Mouse (Mus musculus): ENCODE results near the gene Ralgps1. TPM values are rescaled to one million over a fixed set of nuclear protein-coding genes. Genes with fewer than 3 reads are reported as not detected.

Ralgps1 gene
- polyA plus RNA-seq, 1 experiment from 2014 or later, result 7.9 TPM

- no peak overlapping the region for H3K27ac ChIP-seq (ENCODE audit: low read depth, low read length)
- H3K4me3 ChIP-seq (ENCODE audit: low read length), result no peak overlapping the region
- no peaks in the 10 kb centered on the region for H3K36me3 ChIP-seq (ENCODE audit: control insufficient read depth, insufficient read depth, low read length)
- no peaks in the 10 kb centered on the region for H3K27me3 ChIP-seq (ENCODE audit: control insufficient read depth, insufficient read depth, low read length)
- no peaks in the 10 kb centered on the region for H3K9me3 ChIP-seq (ENCODE audit: control insufficient read depth, low read length)
- 0 out of 2 replicates have a peak overlapping the region, but pooled peaks have one; percentile 7 for H3K9ac ChIP-seq (ENCODE audit: low read depth, low read length)
- 0 out of 2 replicates have a peak, but pooled peaks have one; percentile 10 for ATAC-seq (ENCODE audit: low FRiP score, low TSS enrichment)
- H3K4me1 ChIP-seq (ENCODE audit: control insufficient read depth, insufficient read depth, low read length), result peaks cover 16% of the 10 kb centered on the region
- 60% methylated on average over 14 of the region's 14 CpGs for WGBS
- H3K4me2 ChIP-seq (replicated peaks; ENCODE audit: low read depth, low read length), result no peak overlapping the region
Measured at GRCm38 (mm10) chr2:33179171-33179929, 191.9 kb downstream of the Ralgps1 start.

GRCm38 (mm10) chr2:33178243-33178932 lies 192.9 kb downstream of the Ralgps1 start:
- Histone ChIP-seq H3K4me1 (ENCODE audit: control insufficient read depth, insufficient read depth, low read length) (peaks cover 16% of the 10 kb centered on the region), H3K27ac (ENCODE audit: low read depth, low read length) (no peak overlapping the region), H3K4me3 (ENCODE audit: low read length) (no peak overlapping the region), H3K36me3 (ENCODE audit: control insufficient read depth, insufficient read depth, low read length) (no peaks in the 10 kb centered on the region), H3K4me2 (replicated peaks; ENCODE audit: low read depth, low read length) (no peak overlapping the region), H3K27me3 (ENCODE audit: control insufficient read depth, insufficient read depth, low read length) (no peaks in the 10 kb centered on the region), H3K9ac (ENCODE audit: low read depth, low read length) (no peak overlapping the region), H3K9me3 (ENCODE audit: control insufficient read depth, low read length) (no peaks in the 10 kb centered on the region)
- WGBS, result 60% methylated on average over 11 of the region's 11 CpGs
- ATAC-seq (ENCODE audit: low FRiP score, low TSS enrichment), result peak; percentile 62; the same call in 1 of the 2 replicates

GRCm38 (mm10) chr2:33177443-33178242 lies 193.6 kb downstream of the Ralgps1 start:
- WGBS, result 83% methylated on average over 12 of the region's 12 CpGs
- no peak overlapping the region for H3K9ac ChIP-seq (ENCODE audit: low read depth, low read length)
- H3K27me3 ChIP-seq (ENCODE audit: control insufficient read depth, insufficient read depth, low read length), result no peaks in the 10 kb centered on the region
- H3K27ac ChIP-seq (ENCODE audit: low read depth, low read length), result no peak overlapping the region
- no peaks in the 10 kb centered on the region for H3K9me3 ChIP-seq (ENCODE audit: control insufficient read depth, low read length)
- H3K4me2 ChIP-seq (replicated peaks; ENCODE audit: low read depth, low read length), result no peak overlapping the region
- peaks cover 16% of the 10 kb centered on the region for H3K4me1 ChIP-seq (ENCODE audit: control insufficient read depth, insufficient read depth, low read length)
- H3K4me3 ChIP-seq (ENCODE audit: low read length), result no peak overlapping the region
- no peaks in the 10 kb centered on the region for H3K36me3 ChIP-seq (ENCODE audit: control insufficient read depth, insufficient read depth, low read length)
- no peak for ATAC-seq (ENCODE audit: low FRiP score, low TSS enrichment)

GRCm38 (mm10) chr2:33176921-33177320 lies 194.4 kb downstream of the Ralgps1 start:
- 73% methylated on average over 2 of the region's 2 CpGs for WGBS
- H3K36me3 ChIP-seq (ENCODE audit: control insufficient read depth, insufficient read depth, low read length), result no peaks in the 10 kb centered on the region
- H3K27me3 ChIP-seq (ENCODE audit: control insufficient read depth, insufficient read depth, low read length), result no peaks in the 10 kb centered on the region
- peaks cover 16% of the 10 kb centered on the region for H3K4me1 ChIP-seq (ENCODE audit: control insufficient read depth, insufficient read depth, low read length)
- H3K4me2 ChIP-seq (replicated peaks; ENCODE audit: low read depth, low read length), result no peak overlapping the region
- H3K9ac ChIP-seq (ENCODE audit: low read depth, low read length), result no peak overlapping the region
- H3K9me3 ChIP-seq (ENCODE audit: control insufficient read depth, low read length), result no peaks in the 10 kb centered on the region
- no peak for ATAC-seq (ENCODE audit: low FRiP score, low TSS enrichment)
- H3K4me3 ChIP-seq (ENCODE audit: low read length), result no peak overlapping the region
- no peak overlapping the region for H3K27ac ChIP-seq (ENCODE audit: low read depth, low read length)

- H3K27ac ChIP-seq (ENCODE audit: low read depth, low read length), result no peak overlapping the region
- no peaks in the 10 kb centered on the region for H3K36me3 ChIP-seq (ENCODE audit: control insufficient read depth, insufficient read depth, low read length)
- no peaks in the 10 kb centered on the region for H3K9me3 ChIP-seq (ENCODE audit: control insufficient read depth, low read length)
- no peak for ATAC-seq (ENCODE audit: low FRiP score, low TSS enrichment)
- H3K27me3 ChIP-seq (ENCODE audit: control insufficient read depth, insufficient read depth, low read length), result no peaks in the 10 kb centered on the region
- WGBS, result 65% methylated on average over 7 of the region's 7 CpGs
- H3K4me3 ChIP-seq (ENCODE audit: low read length), result no peak overlapping the region
- H3K9ac ChIP-seq (ENCODE audit: low read depth, low read length), result no peak overlapping the region
- H3K4me2 ChIP-seq (replicated peaks; ENCODE audit: low read depth, low read length), result no peak overlapping the region
- peaks cover 16% of the 10 kb centered on the region for H3K4me1 ChIP-seq (ENCODE audit: control insufficient read depth, insufficient read depth, low read length)
Measured at GRCm38 (mm10) chr2:33176516-33176915, 194.8 kb downstream of the Ralgps1 start.

- no peak overlapping the region for H3K27ac ChIP-seq (ENCODE audit: low read depth, low read length)
- H3K27me3 ChIP-seq (ENCODE audit: control insufficient read depth, insufficient read depth, low read length), result no peaks in the 10 kb centered on the region
- WGBS, result 96% methylated on average over 7 of the region's 7 CpGs
- H3K36me3 ChIP-seq (ENCODE audit: control insufficient read depth, insufficient read depth, low read length), result no peaks in the 10 kb centered on the region
- H3K4me1 ChIP-seq (ENCODE audit: control insufficient read depth, insufficient read depth, low read length), result peaks cover 7% of the 10 kb centered on the region; the same call in 1 of the 2 replicates
- H3K9me3 ChIP-seq (ENCODE audit: control insufficient read depth, low read length), result no peaks in the 10 kb centered on the region
- H3K4me3 ChIP-seq (ENCODE audit: low read length), result no peak overlapping the region
- no peak overlapping the region for H3K4me2 ChIP-seq (replicated peaks; ENCODE audit: low read depth, low read length)
- no peak for ATAC-seq (ENCODE audit: low FRiP score, low TSS enrichment)
- H3K9ac ChIP-seq (ENCODE audit: low read depth, low read length), result no peak overlapping the region
Measured at GRCm38 (mm10) chr2:33173686-33174085, 197.6 kb downstream of the Ralgps1 start.

- no peaks in the 10 kb centered on the region for H3K36me3 ChIP-seq (ENCODE audit: control insufficient read depth, insufficient read depth, low read length)
- H3K4me1 ChIP-seq (ENCODE audit: control insufficient read depth, insufficient read depth, low read length), result peaks cover 3% of the 10 kb centered on the region; the same call in 1 of the 2 replicates
- no peaks in the 10 kb centered on the region for H3K27me3 ChIP-seq (ENCODE audit: control insufficient read depth, insufficient read depth, low read length)
- no peak overlapping the region for H3K4me3 ChIP-seq (ENCODE audit: low read length)
- no peak overlapping the region for H3K4me2 ChIP-seq (replicated peaks; ENCODE audit: low read depth, low read length)
- ATAC-seq (ENCODE audit: low FRiP score, low TSS enrichment), result no peak
- no peak overlapping the region for H3K27ac ChIP-seq (ENCODE audit: low read depth, low read length)
- WGBS, result 80% methylated on average over 10 of the region's 10 CpGs
- no peaks in the 10 kb centered on the region for H3K9me3 ChIP-seq (ENCODE audit: control insufficient read depth, low read length)
- no peak overlapping the region for H3K9ac ChIP-seq (ENCODE audit: low read depth, low read length)
Measured at GRCm38 (mm10) chr2:33173126-33173525, 198.2 kb downstream of the Ralgps1 start.

- H3K4me1 ChIP-seq (ENCODE audit: control insufficient read depth, insufficient read depth, low read length), result peaks cover 10% of the 10 kb centered on the region
- H3K4me2 ChIP-seq (replicated peaks; ENCODE audit: low read depth, low read length), result no peak overlapping the region
- WGBS, result 65% methylated on average over 10 of the region's 10 CpGs
- no peaks in the 10 kb centered on the region for H3K36me3 ChIP-seq (ENCODE audit: control insufficient read depth, insufficient read depth, low read length)
- H3K9ac ChIP-seq (ENCODE audit: low read depth, low read length), result no peak overlapping the region
- ATAC-seq (ENCODE audit: low FRiP score, low TSS enrichment), result no peak
- no peaks in the 10 kb centered on the region for H3K9me3 ChIP-seq (ENCODE audit: control insufficient read depth, low read length)
- H3K27ac ChIP-seq (ENCODE audit: low read depth, low read length), result no peak overlapping the region
- H3K27me3 ChIP-seq (ENCODE audit: control insufficient read depth, insufficient read depth, low read length), result no peaks in the 10 kb centered on the region
- H3K4me3 ChIP-seq (ENCODE audit: low read length), result no peak overlapping the region
Measured at GRCm38 (mm10) chr2:33170777-33171565, 200.3 kb downstream of the Ralgps1 start.
